Mouse (Mus musculus): ENCODE measurements at regions not wholly inside any gene's neighbourhood (a gene's known extent, or its start where the extent isn't known, plus 50 kb on each side); places are given as distances from the start of the nearest gene placed in this dataset.

DNA sequence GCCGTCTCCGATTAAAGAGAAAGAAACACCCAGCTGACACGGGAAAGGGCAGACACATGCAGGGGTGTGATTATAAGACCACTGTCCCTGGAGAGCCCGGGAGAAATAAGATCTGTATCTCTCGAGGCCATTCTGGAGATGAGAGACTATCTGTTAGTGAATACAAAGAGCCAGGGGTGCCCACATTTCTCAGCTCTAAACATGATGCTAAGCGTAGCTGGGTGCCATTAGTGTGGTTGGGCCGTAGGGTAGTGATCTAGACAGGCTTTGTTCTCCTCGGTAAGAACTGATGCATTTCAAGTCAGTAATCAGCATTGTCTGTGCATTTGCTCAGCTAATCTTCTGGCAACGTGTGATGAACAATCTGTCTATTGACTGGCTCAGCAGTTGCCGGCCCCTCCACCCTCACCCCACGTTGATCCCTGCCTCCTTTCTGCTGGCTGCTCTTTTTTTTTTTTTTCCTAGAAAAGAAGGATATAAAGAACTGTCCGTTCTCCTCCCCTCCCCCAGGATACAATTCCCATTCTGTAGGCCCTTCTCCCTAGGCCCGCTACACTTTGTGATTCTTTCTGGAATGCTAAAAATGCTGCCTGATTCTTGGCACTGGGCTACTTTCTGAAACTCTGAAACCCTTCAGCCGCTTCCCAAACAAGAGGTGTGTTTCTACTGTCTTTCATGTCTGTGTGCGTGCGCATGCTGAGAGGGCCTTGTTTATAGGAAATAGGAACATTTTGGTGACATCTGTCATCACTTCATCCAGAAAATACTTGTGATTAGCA is 492.8 kb upstream of the Cited2 start:
- no peaks in the 10 kb centered on the region for H3K27me3 ChIP-seq (ENCODE audit: control insufficient read depth, insufficient read depth, low read length)
- H3K36me3 ChIP-seq (ENCODE audit: control insufficient read depth, insufficient read depth, low read length): no peaks in the 10 kb centered on the region
- WGBS: 13% methylated on average over 16 of the region's 16 CpGs
- H3K4me2 ChIP-seq (replicated peaks; ENCODE audit: low read depth, low read length): peak overlapping the region; percentile 18; the same call in 1 of the 2 replicates
- ATAC-seq (ENCODE audit: insufficient number of reproducible peaks, insufficient read depth, low FRiP score, low read depth): no peak
- H3K4me3 ChIP-seq (ENCODE audit: low read depth, low read length): no peak overlapping the region
- peaks cover 8% of the 10 kb centered on the region; the same call in 1 of the 2 replicates for H3K4me1 ChIP-seq (ENCODE audit: control insufficient read depth, insufficient read depth, low read length)
- no peak overlapping the region; the same call in 1 of the 2 replicates for H3K9ac ChIP-seq (replicated peaks; ENCODE audit: low read depth, low read length)
- H3K9me3 ChIP-seq (ENCODE audit: control insufficient read depth, low read depth, low read length): no peaks in the 10 kb centered on the region
- peak overlapping the region; percentile 27 for H3K27ac ChIP-seq (ENCODE audit: low read length)

DNA sequence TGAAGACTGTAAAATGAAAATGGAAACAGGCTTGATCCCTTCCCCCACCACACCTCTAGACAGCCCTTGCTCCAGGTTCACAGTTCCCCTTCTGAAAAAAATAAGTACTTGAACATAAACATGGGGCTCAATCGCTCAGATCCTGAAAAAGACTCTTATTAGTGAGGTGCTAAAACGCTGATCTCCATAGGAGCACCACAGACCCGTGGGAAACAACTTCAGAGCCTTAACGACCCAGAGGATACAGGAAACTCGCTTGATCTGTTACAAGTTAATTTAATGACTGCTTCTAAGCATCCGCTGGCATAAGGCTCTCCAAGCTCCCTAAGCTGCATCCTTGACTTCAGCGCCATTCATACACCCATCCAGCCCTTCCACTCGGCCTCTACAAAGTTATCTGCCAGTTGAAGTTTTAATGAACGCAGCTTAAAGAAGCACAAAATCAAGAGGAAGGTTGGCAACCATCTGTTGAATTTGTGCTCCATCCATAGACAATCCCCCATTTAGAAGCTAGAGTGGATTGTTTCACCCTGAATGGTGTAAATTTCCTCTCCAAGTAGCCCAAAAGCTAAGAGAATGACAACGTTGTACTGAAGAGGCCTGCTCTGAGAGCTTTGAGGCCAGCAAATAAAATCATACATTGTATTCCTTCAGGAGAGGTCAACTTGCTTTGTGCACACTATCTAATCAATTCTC is 486.9 kb upstream of the Cited2 start:
- no peak overlapping the region for H3K27ac ChIP-seq (ENCODE audit: low read length)

DNA sequence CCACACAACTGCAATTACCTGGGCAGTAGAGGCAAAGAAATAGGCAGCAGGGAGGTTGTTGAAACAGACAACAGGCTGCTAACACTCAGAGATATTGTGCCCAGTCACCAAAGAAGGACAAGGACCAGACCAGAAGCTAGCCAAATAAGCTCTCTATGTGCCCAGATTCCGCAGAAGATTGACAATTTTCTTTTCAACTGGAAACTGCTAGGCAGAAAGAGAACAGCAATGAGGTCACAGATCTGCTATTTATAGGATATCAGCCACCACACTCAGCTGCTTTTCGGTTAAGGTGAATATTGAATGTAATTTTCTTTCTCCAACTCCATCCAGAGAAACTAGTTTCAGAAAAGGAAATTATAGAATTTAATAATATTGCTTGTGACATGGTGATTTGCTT is 486.3 kb upstream of the Cited2 start:
- Histone ChIP-seq H3K4me3 (ENCODE audit: low read depth, low read length) (no peak overlapping the region), H3K9ac (replicated peaks; ENCODE audit: low read depth, low read length) (no peak overlapping the region), H3K9me3 (ENCODE audit: control insufficient read depth, low read depth, low read length) (no peaks in the 10 kb centered on the region), H3K36me3 (ENCODE audit: control insufficient read depth, insufficient read depth, low read length) (no peaks in the 10 kb centered on the region), H3K27ac (ENCODE audit: low read length) (no peak overlapping the region), H3K27me3 (ENCODE audit: control insufficient read depth, insufficient read depth, low read length) (no peaks in the 10 kb centered on the region), H3K4me2 (replicated peaks; ENCODE audit: low read depth, low read length) (no peak overlapping the region), H3K4me1 (ENCODE audit: control insufficient read depth, insufficient read depth, low read length) (no peaks in the 10 kb centered on the region)
- no peak for ATAC-seq (ENCODE audit: insufficient number of reproducible peaks, insufficient read depth, low FRiP score, low read depth)
- WGBS: 69% methylated on average over 2 of the region's 2 CpGs

More for the DNA sequence above, 486.9 kb upstream of the Cited2 start:
- Histone ChIP-seq H3K4me1 (ENCODE audit: control insufficient read depth, insufficient read depth, low read length) (no peaks in the 10 kb centered on the region), H3K4me3 (ENCODE audit: low read depth, low read length) (no peak overlapping the region), H3K4me2 (replicated peaks; ENCODE audit: low read depth, low read length) (no peak overlapping the region), H3K27me3 (ENCODE audit: control insufficient read depth, insufficient read depth, low read length) (no peaks in the 10 kb centered on the region), H3K36me3 (ENCODE audit: control insufficient read depth, insufficient read depth, low read length) (no peaks in the 10 kb centered on the region), H3K9ac (replicated peaks; ENCODE audit: low read depth, low read length) (no peak overlapping the region), H3K9me3 (ENCODE audit: control insufficient read depth, low read depth, low read length) (no peaks in the 10 kb centered on the region)
- WGBS: 47% methylated on average over 10 of the region's 10 CpGs
- ATAC-seq (ENCODE audit: insufficient number of reproducible peaks, insufficient read depth, low FRiP score, low read depth): no peak

DNA sequence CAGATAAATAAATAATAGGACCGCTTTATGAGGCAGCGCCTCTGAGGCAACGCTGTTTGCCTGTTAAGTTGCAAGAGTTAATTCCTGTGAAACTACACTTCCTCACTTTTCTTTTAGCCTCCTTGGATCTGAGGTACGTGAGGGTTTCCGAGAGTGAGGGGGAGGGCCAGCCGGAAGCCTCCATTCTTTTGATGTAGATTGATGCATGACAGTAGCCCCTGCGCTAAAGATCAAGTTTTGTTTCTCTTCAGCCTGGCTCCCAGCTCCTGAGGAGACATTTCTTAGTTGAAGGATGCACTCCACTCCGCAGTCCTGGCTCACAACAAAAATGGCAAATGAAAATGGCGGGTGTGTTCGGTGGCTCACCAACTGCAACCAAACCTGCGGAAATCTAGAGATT is 485.6 kb upstream of the Cited2 start:
- no peaks in the 10 kb centered on the region for H3K9me3 ChIP-seq (ENCODE audit: control insufficient read depth, low read depth, low read length)
- ATAC-seq (ENCODE audit: insufficient number of reproducible peaks, insufficient read depth, low FRiP score, low read depth): no peak
- no peak overlapping the region for H3K4me3 ChIP-seq (ENCODE audit: low read depth, low read length)
- H3K4me2 ChIP-seq (replicated peaks; ENCODE audit: low read depth, low read length): no peak overlapping the region
- no peaks in the 10 kb centered on the region for H3K27me3 ChIP-seq (ENCODE audit: control insufficient read depth, insufficient read depth, low read length)
- H3K9ac ChIP-seq (replicated peaks; ENCODE audit: low read depth, low read length): no peak overlapping the region
- no peak overlapping the region for H3K27ac ChIP-seq (ENCODE audit: low read length)
- no peaks in the 10 kb centered on the region for H3K36me3 ChIP-seq (ENCODE audit: control insufficient read depth, insufficient read depth, low read length)
- no peaks in the 10 kb centered on the region for H3K4me1 ChIP-seq (ENCODE audit: control insufficient read depth, insufficient read depth, low read length)
- WGBS: 43% methylated on average over 11 of the region's 11 CpGs

DNA sequence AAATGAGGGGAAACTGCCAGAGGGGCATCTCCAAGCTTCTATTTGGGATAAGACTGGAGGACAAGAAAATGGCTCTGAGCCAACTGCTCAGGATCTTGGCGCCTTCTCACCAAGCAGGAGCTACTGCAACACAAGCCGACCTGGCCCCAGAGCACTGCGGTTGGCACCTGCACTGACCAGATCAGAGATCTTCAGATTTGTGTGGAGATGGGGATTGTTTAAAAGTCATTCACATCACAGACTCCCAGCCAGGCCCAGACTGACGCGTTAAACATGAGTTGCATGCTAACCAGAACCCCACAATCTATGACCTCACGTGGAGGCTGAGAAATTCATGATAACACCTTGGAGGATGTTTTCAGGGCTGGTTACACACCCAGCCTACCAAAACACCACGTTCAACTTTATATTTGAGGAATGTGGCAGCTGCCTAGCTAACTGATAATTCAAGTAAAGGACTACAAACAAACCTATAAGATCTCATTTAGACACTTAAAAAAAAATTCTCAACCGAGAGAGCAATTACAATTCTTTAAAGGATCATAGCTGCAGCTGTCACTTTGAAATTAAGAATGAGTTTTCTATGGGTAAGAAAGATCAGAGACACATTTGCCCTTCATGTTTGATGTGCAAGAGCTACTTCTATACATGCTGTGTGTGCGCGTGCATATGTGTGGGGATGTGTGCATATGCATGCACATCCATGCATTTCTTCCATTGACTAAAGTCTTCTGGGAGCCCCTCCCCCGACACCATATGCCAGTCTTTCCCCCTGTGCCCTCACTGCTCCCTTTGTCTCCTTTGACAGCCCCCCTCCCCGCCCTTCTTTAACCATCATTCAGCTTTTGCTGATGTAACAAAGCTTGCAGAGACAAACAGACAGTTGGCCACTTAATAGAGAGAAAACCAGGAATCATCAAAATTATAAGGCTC is 484.8 kb upstream of the Cited2 start:
- Histone ChIP-seq H3K4me1 (ENCODE audit: control insufficient read depth, insufficient read depth, low read length) (no peaks in the 10 kb centered on the region), H3K27ac (ENCODE audit: low read length) (no peak overlapping the region), H3K36me3 (ENCODE audit: control insufficient read depth, insufficient read depth, low read length) (no peaks in the 10 kb centered on the region), H3K4me3 (ENCODE audit: low read depth, low read length) (no peak overlapping the region), H3K9me3 (ENCODE audit: control insufficient read depth, low read depth, low read length) (no peaks in the 10 kb centered on the region), H3K9ac (replicated peaks; ENCODE audit: low read depth, low read length) (no peak overlapping the region), H3K4me2 (replicated peaks; ENCODE audit: low read depth, low read length) (no peak overlapping the region), H3K27me3 (ENCODE audit: control insufficient read depth, insufficient read depth, low read length) (no peaks in the 10 kb centered on the region)
- WGBS: 69% methylated on average over 12 of the region's 12 CpGs
- ATAC-seq (ENCODE audit: insufficient number of reproducible peaks, insufficient read depth, low FRiP score, low read depth): no peak

DNA sequence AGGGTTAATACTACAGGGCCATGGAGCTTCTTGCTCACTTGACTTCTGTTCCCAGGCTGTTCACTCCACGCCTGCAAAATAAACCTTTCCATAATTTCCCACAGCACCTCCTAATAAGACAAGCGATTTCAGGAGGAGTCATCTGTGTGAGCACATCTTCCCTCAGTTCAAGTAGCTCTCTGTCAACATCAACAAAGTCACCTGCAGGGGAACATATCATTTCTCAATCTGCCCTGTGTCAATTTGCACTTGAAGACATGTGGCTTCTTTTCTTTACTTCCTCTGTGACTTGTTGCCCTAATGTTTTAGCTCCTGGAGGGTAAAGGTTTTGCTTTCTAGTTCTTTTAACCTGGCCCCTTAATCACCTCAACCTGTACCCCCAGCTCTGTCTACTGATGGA is 474.7 kb upstream of the Cited2 start:
- H3K9me3 ChIP-seq (ENCODE audit: control insufficient read depth, low read depth, low read length): no peaks in the 10 kb centered on the region
- H3K27ac ChIP-seq (ENCODE audit: low read length): no peak overlapping the region
- H3K27me3 ChIP-seq (ENCODE audit: control insufficient read depth, insufficient read depth, low read length): no peaks in the 10 kb centered on the region
- no peaks in the 10 kb centered on the region for H3K4me1 ChIP-seq (ENCODE audit: control insufficient read depth, insufficient read depth, low read length)
- ATAC-seq (ENCODE audit: insufficient number of reproducible peaks, insufficient read depth, low FRiP score, low read depth): no peak
- H3K36me3 ChIP-seq (ENCODE audit: control insufficient read depth, insufficient read depth, low read length): no peaks in the 10 kb centered on the region
- 26% methylated on average over 2 of the region's 2 CpGs for WGBS
- H3K9ac ChIP-seq (replicated peaks; ENCODE audit: low read depth, low read length): no peak overlapping the region
- no peak overlapping the region for H3K4me2 ChIP-seq (replicated peaks; ENCODE audit: low read depth, low read length)
- H3K4me3 ChIP-seq (ENCODE audit: low read depth, low read length): no peak overlapping the region

DNA sequence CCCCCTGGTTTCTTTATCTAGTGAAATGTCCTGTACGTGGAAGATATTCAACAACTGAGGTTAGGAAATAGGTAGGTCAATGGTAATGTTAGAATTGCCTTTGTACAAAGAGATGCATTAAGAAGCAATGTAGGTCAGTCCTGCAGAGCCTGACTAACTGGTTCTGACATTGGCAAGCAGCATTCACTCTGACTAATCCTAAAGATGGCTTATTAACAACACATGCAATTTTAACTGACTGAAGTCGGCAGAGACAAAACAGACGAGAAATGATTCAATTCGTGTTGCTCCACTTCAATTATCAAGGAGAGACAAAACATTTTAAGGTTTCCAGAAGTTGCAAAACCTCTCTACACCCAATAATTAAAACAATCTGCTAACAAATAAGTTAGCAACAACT is 470.0 kb upstream of the Cited2 start:
- Histone ChIP-seq H3K4me1 (ENCODE audit: control insufficient read depth, insufficient read depth, low read length) (no peaks in the 10 kb centered on the region), H3K9ac (replicated peaks; ENCODE audit: low read depth, low read length) (no peak overlapping the region), H3K27ac (ENCODE audit: low read length) (no peak overlapping the region), H3K27me3 (ENCODE audit: control insufficient read depth, insufficient read depth, low read length) (no peaks in the 10 kb centered on the region), H3K9me3 (ENCODE audit: control insufficient read depth, low read depth, low read length) (no peaks in the 10 kb centered on the region), H3K4me2 (replicated peaks; ENCODE audit: low read depth, low read length) (no peak overlapping the region), H3K36me3 (ENCODE audit: control insufficient read depth, insufficient read depth, low read length) (no peaks in the 10 kb centered on the region), H3K4me3 (ENCODE audit: low read depth, low read length) (no peak overlapping the region)
- ATAC-seq (ENCODE audit: insufficient number of reproducible peaks, insufficient read depth, low FRiP score, low read depth): no peak
- 50% methylated on average over 4 of the region's 4 CpGs for WGBS

DNA sequence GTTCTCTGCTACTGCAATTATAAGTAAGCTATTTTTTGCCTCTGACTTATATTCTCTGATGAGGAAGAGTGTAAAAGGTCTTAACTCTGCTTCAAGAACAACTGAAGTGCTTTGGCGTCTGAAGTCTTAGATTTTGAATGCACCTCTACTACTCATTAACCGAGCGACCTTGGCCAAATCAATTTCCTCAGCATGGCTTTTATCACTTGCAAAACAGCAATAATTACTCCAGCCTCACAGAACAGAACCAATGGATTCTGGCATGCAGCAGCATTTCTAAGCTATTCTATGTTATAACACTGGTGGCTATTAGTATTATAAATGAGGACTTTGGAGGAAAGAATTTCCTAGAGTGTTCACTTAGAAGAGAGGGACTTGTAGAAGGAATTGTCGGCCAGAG is 462.9 kb upstream of the Cited2 start:
- no peaks in the 10 kb centered on the region for H3K36me3 ChIP-seq (ENCODE audit: control insufficient read depth, insufficient read depth, low read length)
- 58% methylated on average over 4 of the region's 4 CpGs for WGBS
- no peak overlapping the region for H3K9ac ChIP-seq (replicated peaks; ENCODE audit: low read depth, low read length)
- H3K4me3 ChIP-seq (ENCODE audit: low read depth, low read length): no peak overlapping the region
- H3K27me3 ChIP-seq (ENCODE audit: control insufficient read depth, insufficient read depth, low read length): no peaks in the 10 kb centered on the region
- no peak for ATAC-seq (ENCODE audit: insufficient number of reproducible peaks, insufficient read depth, low FRiP score, low read depth)
- no peak overlapping the region for H3K4me2 ChIP-seq (replicated peaks; ENCODE audit: low read depth, low read length)
- H3K4me1 ChIP-seq (ENCODE audit: control insufficient read depth, insufficient read depth, low read length): peaks cover 2% of the 10 kb centered on the region; the same call in 1 of the 2 replicates
- H3K9me3 ChIP-seq (ENCODE audit: control insufficient read depth, low read depth, low read length): no peaks in the 10 kb centered on the region
- no peak overlapping the region for H3K27ac ChIP-seq (ENCODE audit: low read length)

Measured in stomach, embryonic 14.5 days (tissue).